Mouse (Mus musculus) CH12.LX (cell line): Measurements from ENCODE around the gene Ap3d1. TPM values are rescaled to one million over a fixed set of nuclear protein-coding genes. Genes with fewer than 3 reads are reported as not detected.

ENCODE experiments used
- DNase-seq: peaks from one replicate; pipeline ENCODE4 v3.0.0-alpha.2; 2013; ENCODE audit errors: extremely low read depth
- H3K27ac ChIP-seq: 2 replicates; pipeline ENCODE4 v1.5.1; 2012; ENCODE audit warnings: low read depth, mild to moderate bottlenecking, control low read depth, moderate library complexity; ENCODE audit not compliant: insufficient read depth
- H3K27me3 ChIP-seq: replicated peaks from 2 replicates; pipeline ENCODE3; 2012; ENCODE audit warnings: inconsistent platforms
- H3K36me3 ChIP-seq, 2 experiments: replicated peaks in 1 of 2; 2 replicates each; pipeline versions ENCODE3 to v1.6.1; 2012; ENCODE audit warnings: inconsistent platforms in 1 of 2, low read length in 1 of 2, mild to moderate bottlenecking in 1 of 2, mixed read lengths in 1 of 2, moderate library complexity in 1 of 2; ENCODE audit not compliant: control insufficient read depth in 1 of 2, insufficient read depth in 1 of 2
- H3K4me1 ChIP-seq, 2 experiments: 2 replicates each; pipeline ENCODE4 v1.6.1; 2012; ENCODE audit warnings: inconsistent platforms in 1 of 2, moderate library complexity in 1 of 2; ENCODE audit not compliant: insufficient read depth in 2 of 2, control insufficient read depth in 1 of 2
- H3K4me2 ChIP-seq: 2 replicates; pipeline ENCODE4 v1.6.1; 2012; ENCODE audit warnings: low read depth, mild to moderate bottlenecking, control low read depth; ENCODE audit not compliant: poor library complexity, insufficient read depth, severe bottlenecking
- H3K4me3 ChIP-seq, 3 experiments: fragments of 150-350 bp in 1 of 3; sonication (generic) in 1 of 3; replicated peaks in 1 of 3; 2 replicates each; pipeline versions ENCODE3 to v1.5.1; 2011 to 2012; ENCODE audit warnings: low read depth in 2 of 3, low read length in 2 of 3, mild to moderate bottlenecking in 2 of 3, moderate library complexity in 2 of 3, control low read depth in 1 of 3, improper control_type of control experiment in 1 of 3, inconsistent platforms in 1 of 3, mixed read lengths in 1 of 3; ENCODE audit not compliant: poor library complexity in 1 of 3
- H3K79me2 ChIP-seq: replicated peaks from 2 replicates; pipeline ENCODE4 v1.6.1; 2012; ENCODE audit warnings: mild to moderate bottlenecking, moderate library complexity; ENCODE audit not compliant: control insufficient read depth, poor library complexity, insufficient read depth, severe bottlenecking; ENCODE audit errors: extremely low read depth
- H3K9ac ChIP-seq: 2 replicates; pipeline ENCODE4 v1.6.1; 2012; ENCODE audit warnings: low read depth, mild to moderate bottlenecking, control low read depth, moderate library complexity; ENCODE audit not compliant: insufficient read depth
- H3K9me3 ChIP-seq: replicated peaks from 2 replicates; pipeline ENCODE3; 2012; ENCODE audit warnings: low read length, inconsistent platforms, mixed read lengths
- BHLHE40 ChIP-seq: IDR thresholded peaks from 2 replicates; pipeline ENCODE4 v1.6.1; 2011; ENCODE audit warnings: mild to moderate bottlenecking, low read depth, low read length, improper control_type of control experiment
- CHD2 ChIP-seq: IDR thresholded peaks from 2 replicates; pipeline ENCODE4 v1.6.1; 2011; ENCODE audit warnings: low read length, improper control_type of control experiment
- CTCF ChIP-seq, 2 experiments: IDR thresholded peaks in 1 of 2; conservative IDR thresholded peaks in 1 of 2; 2 replicates each; pipeline ENCODE4 v1.5.1; 2011 to 2012; ENCODE audit warnings: low read depth in 2 of 2, low read length in 2 of 2, improper control_type of control experiment in 1 of 2, inconsistent platforms in 1 of 2, mild to moderate bottlenecking in 1 of 2, moderate library complexity in 1 of 2
- E2F4 ChIP-seq: IDR thresholded peaks from 2 replicates; pipeline ENCODE4 v1.6.1; 2011; ENCODE audit warnings: low read depth, low read length, improper control_type of control experiment; ENCODE audit not compliant: insufficient replicate concordance
- ELF1 ChIP-seq: IDR thresholded peaks from 2 replicates; pipeline ENCODE4 v1.6.1; 2014; ENCODE audit warnings: low read depth, mild to moderate bottlenecking, inconsistent platforms, low read length, improper control_type of control experiment
- ETS1 ChIP-seq: conservative IDR thresholded peaks from 2 replicates; pipeline ENCODE4 v1.6.1; 2012; ENCODE audit warnings: low read depth, mild to moderate bottlenecking, inconsistent platforms, low read length, improper control_type of control experiment, moderate library complexity
- GABPA ChIP-seq: IDR thresholded peaks from 2 replicates; pipeline ENCODE4 v1.6.1; 2012; ENCODE audit warnings: low read depth, low read length, improper control_type of control experiment, inconsistent platforms; ENCODE audit not compliant: insufficient replicate concordance
- HCFC1 ChIP-seq: IDR thresholded peaks from 2 replicates; pipeline ENCODE4 v1.6.1; 2012; ENCODE audit warnings: low read depth, mild to moderate bottlenecking, inconsistent platforms, low read length, improper control_type of control experiment
- IRF4 ChIP-seq: IDR thresholded peaks from 2 replicates; pipeline ENCODE4 v1.6.1; 2014; ENCODE audit warnings: low read depth, mild to moderate bottlenecking, inconsistent platforms, low read length, improper control_type of control experiment
- JUN ChIP-seq: IDR thresholded peaks from 2 replicates; pipeline ENCODE4 v1.6.1; 2011; ENCODE audit warnings: low read depth, mild to moderate bottlenecking, low read length, improper control_type of control experiment, moderate library complexity; ENCODE audit not compliant: insufficient read depth
- JUND ChIP-seq: conservative IDR thresholded peaks from 2 replicates; pipeline ENCODE4 v1.6.1; 2011; ENCODE audit warnings: low read depth, low read length, improper control_type of control experiment
- MAX ChIP-seq: IDR thresholded peaks from 2 replicates; pipeline ENCODE4 v1.6.1; 2011; ENCODE audit warnings: low read length, improper control_type of control experiment
- MAZ ChIP-seq: IDR thresholded peaks from 2 replicates; pipeline ENCODE4 v1.6.1; 2012; ENCODE audit warnings: low read depth, mild to moderate bottlenecking, inconsistent platforms, low read length, improper control_type of control experiment, moderate library complexity
- NELFE ChIP-seq: IDR thresholded peaks from 2 replicates; pipeline ENCODE4 v1.6.1; 2011; ENCODE audit warnings: low read depth, low read length, improper control_type of control experiment
- NRF1 ChIP-seq: IDR thresholded peaks from 2 replicates; pipeline ENCODE4 v1.6.1; 2014; ENCODE audit warnings: low read depth, mild to moderate bottlenecking, inconsistent platforms, low read length, improper control_type of control experiment, moderate library complexity
- POLR2A ChIP-seq: IDR thresholded peaks from 2 replicates; pipeline ENCODE4 v1.6.1; 2011; ENCODE audit warnings: low read depth, mild to moderate bottlenecking, improper control_type of control experiment, low read length
- POLR2AphosphoS2 ChIP-seq: IDR thresholded peaks from 2 replicates; pipeline ENCODE4 v1.6.1; 2011; ENCODE audit warnings: low read depth, low read length, improper control_type of control experiment
- RAD21 ChIP-seq: IDR thresholded peaks from 2 replicates; pipeline ENCODE4 v1.6.1; 2011; ENCODE audit warnings: low read depth, mild to moderate bottlenecking, low read length, improper control_type of control experiment, moderate library complexity
- TBP ChIP-seq: conservative IDR thresholded peaks from 2 replicates; pipeline ENCODE4 v1.6.1; 2011; ENCODE audit warnings: low read depth, low read length, improper control_type of control experiment
- TCF12 ChIP-seq: IDR thresholded peaks from 2 replicates; pipeline ENCODE4 v1.6.1; 2014; ENCODE audit warnings: low read depth, mild to moderate bottlenecking, inconsistent platforms, low read length, improper control_type of control experiment
- UBTF ChIP-seq: IDR thresholded peaks from 2 replicates; pipeline ENCODE4 v1.6.1; 2012; ENCODE audit warnings: low read depth, mild to moderate bottlenecking, inconsistent platforms, low read length, improper control_type of control experiment, moderate library complexity
- ZC3H11A ChIP-seq: IDR thresholded peaks from 2 replicates; pipeline ENCODE4 v1.6.1; 2012; ENCODE audit warnings: low read depth, mild to moderate bottlenecking, inconsistent platforms, low read length, improper control_type of control experiment
- ZKSCAN1 ChIP-seq: IDR thresholded peaks from 2 replicates; pipeline ENCODE4 v1.6.1; 2012; ENCODE audit warnings: low read depth, inconsistent platforms, low read length, improper control_type of control experiment, borderline replicate concordance
- ZMIZ1 ChIP-seq: IDR thresholded peaks from 2 replicates; pipeline ENCODE4 v1.6.1; 2012; ENCODE audit warnings: low read depth, mild to moderate bottlenecking, inconsistent platforms, low read length, improper control_type of control experiment
- ZNF384 ChIP-seq: IDR thresholded peaks from 2 replicates; pipeline ENCODE4 v1.6.1; 2012; ENCODE audit warnings: low read depth, low read length, improper control_type of control experiment, inconsistent platforms
- dilution Hi-C: fragments of 300-500 bp; cut with MboI; formaldehyde crosslinking; loops from 2 replicates; pipeline ENCODE4 v1.14.3; 2020; ENCODE audit warnings: low sequenced_read_pairs; ENCODE audit not compliant: extremely low pct_unique_long_range_greater_than_20kb, extremely low pct_ligation_motif_present
- in situ Hi-C: fragments of 300-500 bp; cut with MboI; formaldehyde crosslinking; loops from 3 replicates; pipeline ENCODE4 v1.14.3; 2019; ENCODE audit warnings: low sequenced_read_pairs, low pct_ligation_motif_present, low pct_unique_long_range_greater_than_20kb, mixed read lengths
- polyA plus RNA-seq: library from polyadenylated mRNA; unstranded; fragments of >175 nt; gene quantifications from 2 replicates; pipeline ENCODE4 v1.2.1, GENCODE M21; 2012; ENCODE audit warnings: low read depth; ENCODE audit not compliant: insufficient read length
- total RNA-seq, 2 experiments: library from RNA; depleted of rRNA; stranded (reverse); fragments of 300-350 nt in 1 of 2; fragments of >200 nt in 1 of 2; gene quantifications; 2 replicates each; pipeline ENCODE4 v1.2.3; 2012 to 2014

Gene Ap3d1
- total and polyA plus RNA-seq, 3 experiments = 28.4 to 57.0 (median 49.4) TPM

- Histone ChIP-seq H3K27me3 (no peaks in the 10 kb centered on the region), H3K36me3 (peaks cover 59 to 77% of the 10 kb centered on the region in 2 experiments), H3K4me1 (peaks cover 15 to 64% of the 10 kb centered on the region in 2 experiments), H3K27ac (no peak overlapping the region), H3K9me3 (no peaks in the 10 kb centered on the region), H3K79me2 (peaks cover 40% of the 10 kb centered on the region), H3K4me2 (no peak overlapping the region), H3K9ac (no peak overlapping the region), H3K4me3 (no peak overlapping the region)
- dilution Hi-C loops (no loop called here), in situ Hi-C loops (no loop called here)
- TF ChIP-seq UBTF (no peak), JUN (no peak), ELF1 (no peak), NELFE (no peak), MAX (no peak), TBP (no peak), ZKSCAN1 (no peak), MAZ (no peak), JUND (no peak), HCFC1 (no peak), ZNF384 (no peak), E2F4 (no peak), RAD21 (no peak)
- DNase-seq = no peak
These were observed 70.0 kb downstream of the Ap3d1 start for GRCm38 (mm10) chr10:80671936-80672690.

- no peak for TF ChIP-seq ZKSCAN1
- TF ChIP-seq POLR2A = no peak
- TF ChIP-seq POLR2AphosphoS2 = no peak
- TF ChIP-seq ETS1 = no peak
- no peak for TF ChIP-seq ELF1
- TF ChIP-seq BHLHE40 = no peak
- TF ChIP-seq IRF4 = no peak
- no peak for TF ChIP-seq NRF1
- TF ChIP-seq TCF12 = no peak
- no peak for TF ChIP-seq MAZ
- TF ChIP-seq CHD2 = no peak
- no peak for TF ChIP-seq RAD21
- TF ChIP-seq ZC3H11A = no peak
- TF ChIP-seq GABPA = no peak
- TF ChIP-seq ZMIZ1 = no peak
- TF ChIP-seq CTCF (conservative IDR thresholded peaks at IDR 0.05 in 1 of 2, IDR thresholded peaks at IDR 0.05 in 1 of 2; ENCODE audit: low read depth in 2 of 2, low read length in 2 of 2) = no peak
- no peak for TF ChIP-seq HCFC1
- TF ChIP-seq NELFE = no peak
- H3K9ac ChIP-seq = no peak overlapping the region
- DNase-seq = no peak
- no peak overlapping the region for H3K4me3 ChIP-seq
- peaks cover 68 to 86% of the 10 kb centered on the region in 2 experiments for H3K36me3 ChIP-seq
- dilution Hi-C loops = no loop called here
- H3K9me3 ChIP-seq = no peaks in the 10 kb centered on the region
- no peak overlapping the region for H3K27ac ChIP-seq
- peaks cover 15 to 72% of the 10 kb centered on the region in 2 experiments for H3K4me1 ChIP-seq
- H3K79me2 ChIP-seq = peaks cover 40% of the 10 kb centered on the region
- H3K27me3 ChIP-seq = no peaks in the 10 kb centered on the region
- no peak overlapping the region for H3K4me2 ChIP-seq
- in situ Hi-C loops = no loop called here
These were observed 70.8 kb downstream of the Ap3d1 start for GRCm38 (mm10) chr10:80671251-80671650.
